Mouse (Mus musculus) cerebellum, adult 11 months (tissue): ENCODE data around the gene Xpo4.
A peak's percentile ranks its signal among the peaks of the same experiment; 100 is the strongest.
"Not testable (repeated sequence)": the region's sequence is repeated elsewhere in the genome, so short reads cannot be mapped to it uniquely, and the experiment has no call there.

ENCODE experiments used
- DNase-seq: peaks from one replicate; pipeline ENCODE4 v3.0.0; 2022

Gene Xpo4

DNA sequence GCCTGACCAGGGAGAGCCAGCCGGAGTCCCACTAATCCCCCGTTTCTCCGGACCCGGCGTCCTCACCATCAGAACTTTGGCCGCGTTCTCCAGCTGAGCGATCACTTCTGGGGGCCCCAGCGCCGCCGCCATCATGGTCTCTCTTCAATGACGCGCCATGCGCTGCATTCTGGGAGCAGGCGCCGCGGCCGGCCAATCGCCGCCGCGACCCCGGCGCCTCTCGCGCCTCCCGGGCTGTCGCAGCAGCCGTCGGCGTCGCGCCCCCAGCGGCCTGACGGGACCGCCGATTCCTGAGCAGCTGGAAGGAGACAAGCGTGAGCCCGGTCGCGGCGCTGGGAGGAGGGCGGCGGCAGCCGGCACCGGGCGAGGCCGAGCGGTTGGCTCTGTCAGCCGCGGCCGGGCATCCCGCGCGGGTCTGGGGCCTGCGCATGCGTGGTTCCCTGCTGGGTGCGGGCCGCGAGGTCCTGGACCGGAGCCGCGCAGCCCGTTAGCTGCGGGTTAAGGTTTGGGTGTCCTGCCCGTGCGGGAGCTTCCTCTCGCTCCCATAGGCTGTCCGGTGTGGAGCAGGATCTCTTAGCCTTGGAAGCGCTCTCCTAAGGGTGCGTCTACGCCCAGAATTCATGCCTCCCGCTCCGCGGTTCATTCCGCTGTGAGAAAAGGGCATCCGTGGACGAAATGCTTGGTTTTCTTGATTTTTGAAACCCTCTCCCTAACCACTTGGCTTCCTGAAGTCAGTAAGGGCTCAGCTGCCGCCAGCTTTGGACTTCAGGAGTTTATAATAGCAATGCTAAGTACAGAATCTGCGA is at the start of gene Xpo4:
Gene Xpo4 (minus strand): TSS at position 609 of the 806 bp plus-strand sequence.
- peak; percentile 84 for DNase-seq

- DNase-seq, result no peak
Observed at GRCm38 (mm10) chr14:57712884-57713283, 47.7 kb upstream of the Xpo4 start.

DNA sequence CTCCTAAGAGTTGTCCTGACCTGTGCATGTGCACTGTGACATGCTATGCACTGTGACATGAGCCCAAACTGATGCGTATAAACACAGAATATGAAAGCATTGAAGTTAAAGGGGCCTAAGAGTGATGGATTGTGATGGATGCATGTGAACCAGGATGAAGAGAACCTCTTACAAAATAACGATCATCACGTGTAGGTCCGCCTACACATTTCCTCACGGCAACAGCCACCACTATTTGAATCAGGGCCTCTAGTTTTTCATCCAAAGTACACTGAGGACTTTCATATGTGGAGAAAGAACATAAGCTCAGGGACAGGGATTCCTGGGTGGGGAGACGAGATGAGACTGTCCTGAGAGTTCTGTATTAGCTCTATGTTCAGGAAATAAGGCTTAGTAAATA is 45.8 kb upstream of the Xpo4 start:
- no peak for DNase-seq

- no peak for DNase-seq
Observed at GRCm38 (mm10) chr14:57709171-57709570, 43.9 kb upstream of the Xpo4 start.

- no peak for DNase-seq
Observed at GRCm38 (mm10) chr14:57708580-57708979, 43.4 kb upstream of the Xpo4 start.

GRCm38 (mm10) chr14:57707100-57707893 is 42.1 kb upstream of the Xpo4 start:
- DNase-seq, result no peak

GRCm38 (mm10) chr14:57706760-57707099 is 41.5 kb upstream of the Xpo4 start:
- DNase-seq, result no peak

DNA sequence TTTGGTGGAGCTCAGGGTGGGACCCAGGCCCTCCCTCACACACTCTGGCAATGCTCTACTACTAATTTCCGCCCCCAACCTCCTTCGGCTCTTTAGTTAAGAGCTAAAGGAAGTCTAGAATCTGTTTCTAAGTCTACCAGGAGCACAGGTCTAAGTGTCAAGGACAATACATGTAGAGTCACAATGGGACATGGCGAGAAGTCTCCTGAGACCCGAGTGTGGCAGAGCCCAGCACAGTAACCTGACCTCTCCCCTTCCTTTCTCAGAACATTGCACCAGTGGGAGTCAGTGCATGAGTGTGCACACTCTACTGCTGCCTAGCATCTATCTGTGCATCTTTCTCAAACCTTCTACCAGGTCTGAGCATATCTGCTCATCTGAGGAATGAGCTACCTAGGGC is 40.5 kb upstream of the Xpo4 start:
- DNase-seq, result no peak

GRCm38 (mm10) chr14:57705075-57705474 is 39.8 kb upstream of the Xpo4 start:
- no peak for DNase-seq

GRCm38 (mm10) chr14:57701915-57702477 is 36.8 kb upstream of the Xpo4 start:
- DNase-seq, result no peak

DNA sequence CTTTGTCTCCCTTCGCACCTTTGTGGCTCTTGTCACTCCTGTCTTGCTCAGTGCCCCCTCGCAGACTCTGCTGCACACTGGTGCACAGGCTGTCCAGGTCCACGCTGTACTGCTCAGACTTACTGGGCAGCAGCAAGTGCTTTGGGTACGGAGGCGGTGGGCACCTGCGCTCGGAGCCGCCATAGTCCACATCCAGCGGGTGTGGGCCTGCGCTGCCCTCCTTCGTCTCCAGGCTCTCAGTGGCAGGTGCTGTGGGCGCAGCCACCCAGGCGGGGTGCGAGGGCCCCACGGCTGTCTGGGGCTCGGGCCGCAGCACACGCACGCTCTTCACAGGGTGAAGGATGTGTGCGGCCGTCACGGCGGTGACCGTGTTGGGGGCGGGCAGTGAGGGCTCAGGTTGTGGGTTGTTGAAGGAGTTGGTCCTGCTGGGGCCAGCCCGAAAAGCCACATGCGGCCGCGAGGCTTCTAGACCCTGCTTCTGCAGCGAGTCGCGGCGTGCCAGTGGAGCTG is 34.3 kb upstream of the Xpo4 start:
- DNase-seq, result no peak

GRCm38 (mm10) chr14:57699016-57699415 is 33.8 kb upstream of the Xpo4 start:
- no peak for DNase-seq

DNA sequence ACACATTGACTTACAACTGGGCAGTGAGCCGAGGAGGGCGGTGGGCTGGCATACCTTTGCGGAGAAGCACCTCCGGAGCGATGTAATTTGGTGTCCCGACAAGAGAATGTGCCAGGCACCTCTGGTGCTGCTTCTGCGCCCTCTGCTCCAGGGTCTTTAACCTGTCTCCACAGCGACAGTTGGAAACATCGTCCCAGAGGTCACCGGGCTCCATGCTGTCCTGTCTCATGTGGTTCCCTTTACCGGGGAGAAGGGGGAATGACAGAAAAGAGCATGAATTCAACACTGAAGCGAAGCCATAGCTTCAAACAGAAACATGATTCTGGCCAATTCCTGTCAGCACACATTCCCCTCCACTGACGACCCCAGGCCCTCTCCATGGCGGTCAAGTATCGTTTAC is 30.8 kb upstream of the Xpo4 start:
- DNase-seq, result no peak

- DNase-seq, result no peak
Observed at GRCm38 (mm10) chr14:57695550-57695949, 30.3 kb upstream of the Xpo4 start.

DNA sequence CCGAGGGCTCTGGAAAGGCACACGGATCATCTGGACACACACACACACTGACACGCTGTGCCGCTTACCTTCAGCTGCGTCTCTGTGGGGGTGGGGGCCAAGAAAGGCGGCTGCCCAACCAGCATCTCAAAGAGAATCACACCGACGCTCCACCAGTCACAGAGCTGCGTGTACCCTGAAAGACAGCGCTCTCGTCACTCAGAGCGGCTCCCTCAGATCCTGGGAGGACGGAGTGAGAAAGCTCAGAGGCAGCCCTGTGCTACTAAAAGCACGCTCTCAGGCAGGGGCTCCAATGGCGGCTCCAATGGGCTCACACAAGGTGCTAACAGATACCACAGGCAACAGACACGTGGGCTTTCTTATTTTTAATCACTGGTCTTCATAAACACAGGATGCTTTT is 29.0 kb upstream of the Xpo4 start:
- DNase-seq, result no peak

GRCm38 (mm10) chr14:57692517-57693130 is 27.4 kb upstream of the Xpo4 start:
- DNase-seq, result no peak

DNA sequence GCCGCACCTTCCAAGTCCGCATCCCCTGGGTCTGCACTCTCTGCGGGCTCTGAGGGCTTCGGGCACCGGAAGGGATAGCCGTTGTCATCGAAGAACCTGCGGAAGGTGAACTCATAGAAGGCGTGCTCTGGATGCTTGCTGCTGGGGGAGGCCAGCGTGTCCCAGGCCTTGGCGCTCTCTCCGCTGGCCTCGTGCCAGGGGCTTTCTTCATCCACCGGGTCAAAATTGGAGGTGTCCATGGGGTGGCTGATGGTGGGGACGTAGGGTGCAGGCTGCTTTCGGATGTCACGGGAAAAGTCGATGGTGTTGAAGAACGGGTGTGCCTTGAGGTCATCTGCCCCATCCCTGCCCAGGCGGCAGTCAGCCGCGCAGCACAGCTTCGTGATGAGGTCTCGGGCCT is 26.1 kb upstream of the Xpo4 start:
- no peak for DNase-seq

GRCm38 (mm10) chr14:57690681-57691080 is 25.5 kb upstream of the Xpo4 start:
- no peak for DNase-seq

DNA sequence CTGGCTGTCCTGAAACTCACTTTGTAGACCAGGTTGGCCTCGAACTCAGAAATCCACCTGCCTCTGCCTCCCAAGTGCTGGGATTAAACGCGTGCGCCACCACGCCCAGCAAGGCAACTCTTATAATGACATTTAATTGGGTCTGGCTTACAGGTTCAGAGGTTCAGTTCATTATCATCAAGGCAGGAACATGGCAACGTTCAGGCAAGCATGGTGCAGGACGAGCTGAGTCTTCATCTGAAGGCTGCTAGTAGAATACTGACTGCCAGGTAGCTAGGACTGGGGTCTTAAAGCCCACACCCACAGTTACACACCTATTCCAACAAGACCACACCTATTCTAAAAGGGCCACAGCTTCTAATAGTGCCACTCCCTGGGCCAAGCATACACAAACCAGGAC is 22.8 kb upstream of the Xpo4 start:
- DNase-seq, result not testable (repeated sequence)

- no peak for DNase-seq
Observed at GRCm38 (mm10) chr14:57687441-57687840, 22.2 kb upstream of the Xpo4 start.

- no peak for DNase-seq
Observed at GRCm38 (mm10) chr14:57686647-57687046, 21.4 kb upstream of the Xpo4 start.

DNA sequence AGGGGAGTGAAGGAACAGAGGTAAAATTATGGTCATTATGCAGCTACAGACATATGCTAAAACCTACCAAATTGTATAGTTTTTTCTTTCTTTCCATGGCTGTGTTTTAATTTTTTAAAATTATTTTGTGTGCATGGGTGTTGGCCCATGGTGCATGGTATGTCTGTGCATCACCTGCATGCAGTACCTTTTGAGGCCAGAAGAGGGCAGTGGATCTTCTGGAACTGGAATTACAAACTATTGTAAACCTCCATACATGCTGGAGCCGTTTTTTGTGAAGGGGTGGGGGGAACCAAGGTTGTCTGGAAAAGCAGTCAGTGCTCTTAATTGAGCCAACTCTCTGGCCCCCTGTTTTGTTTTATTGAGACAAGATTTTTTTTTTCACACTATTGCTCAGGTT is 19.3 kb upstream of the Xpo4 start:
- peak; percentile 28 for DNase-seq

DNA sequence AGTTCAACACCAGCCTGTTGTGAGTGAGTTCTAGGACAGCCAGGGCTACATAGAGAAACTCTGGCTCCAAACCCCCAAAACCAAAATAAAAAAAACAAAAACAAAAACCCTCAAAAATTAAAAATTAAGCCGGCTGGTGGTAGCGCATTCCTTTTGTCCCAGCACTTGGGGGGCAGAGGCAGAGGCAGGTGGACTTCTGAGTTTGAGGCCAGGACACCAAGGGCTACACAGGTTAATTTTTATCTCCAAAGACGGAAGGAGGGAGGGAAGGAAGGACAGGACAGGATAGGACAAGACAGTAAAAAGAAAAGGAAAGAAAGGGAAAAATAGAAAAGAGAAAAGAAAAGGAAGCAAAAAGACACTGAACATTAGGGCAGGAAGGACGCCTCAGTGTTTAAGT is 17.5 kb upstream of the Xpo4 start:
- DNase-seq, result no peak
